Mouse (Mus musculus): ENCODE measurements around the gene Gm20388.

The Gm20388 gene

DNA sequence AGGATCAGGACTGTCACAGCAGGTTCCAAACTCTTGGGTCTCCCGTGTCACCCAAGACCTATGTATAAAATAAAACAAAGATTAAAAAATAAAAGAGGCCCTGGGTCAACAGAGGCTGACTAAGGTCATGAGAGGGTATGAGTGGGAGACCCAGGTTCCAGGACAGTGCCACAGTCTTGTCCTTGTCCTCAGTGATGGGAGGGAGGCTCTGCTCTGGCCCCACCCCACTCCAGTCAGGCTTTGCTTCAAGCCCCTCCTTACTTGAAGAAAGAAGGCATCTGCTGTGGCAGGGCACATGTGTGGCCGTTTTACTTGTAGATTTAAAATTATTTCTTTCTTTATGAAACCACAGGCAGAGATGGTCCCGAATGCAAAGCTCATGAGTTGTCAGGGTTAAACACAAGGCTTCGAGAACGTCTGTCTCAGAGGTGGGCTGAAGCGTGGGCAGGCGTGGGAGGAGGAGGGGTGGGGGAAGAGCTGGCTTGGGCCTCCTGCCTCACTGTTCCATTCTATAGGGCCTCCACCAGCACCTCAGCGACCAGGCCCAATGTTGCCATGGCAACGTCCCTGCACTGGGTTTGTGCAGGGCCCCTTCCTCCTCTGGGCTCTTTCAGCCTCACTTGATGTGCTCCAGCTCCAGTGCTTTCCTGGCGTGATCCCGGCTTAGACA, 4188.4 kb downstream of the Gm20388 start:
- DNase-seq (ENCODE audit: low spot score in 2 of 2): no peak

DNA sequence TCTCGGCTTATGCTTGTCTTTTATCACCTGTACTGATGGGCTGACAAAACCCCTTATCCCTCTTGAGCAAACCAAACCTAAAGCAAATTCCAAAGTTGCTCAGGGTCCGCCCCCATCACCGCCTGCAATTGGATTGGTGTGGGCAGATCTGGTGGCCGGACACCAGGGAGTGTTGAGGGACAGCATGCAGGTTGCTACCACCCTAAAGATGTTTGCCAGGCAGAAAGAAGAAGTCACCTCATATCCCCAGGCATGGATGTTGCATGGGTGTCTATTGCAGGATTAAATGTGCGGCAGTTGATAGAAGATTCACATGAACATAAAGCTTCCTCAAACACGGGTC, 4189.0 kb downstream of the Gm20388 start:
- no peak for DNase-seq (ENCODE audit: low spot score in 2 of 2)

DNA sequence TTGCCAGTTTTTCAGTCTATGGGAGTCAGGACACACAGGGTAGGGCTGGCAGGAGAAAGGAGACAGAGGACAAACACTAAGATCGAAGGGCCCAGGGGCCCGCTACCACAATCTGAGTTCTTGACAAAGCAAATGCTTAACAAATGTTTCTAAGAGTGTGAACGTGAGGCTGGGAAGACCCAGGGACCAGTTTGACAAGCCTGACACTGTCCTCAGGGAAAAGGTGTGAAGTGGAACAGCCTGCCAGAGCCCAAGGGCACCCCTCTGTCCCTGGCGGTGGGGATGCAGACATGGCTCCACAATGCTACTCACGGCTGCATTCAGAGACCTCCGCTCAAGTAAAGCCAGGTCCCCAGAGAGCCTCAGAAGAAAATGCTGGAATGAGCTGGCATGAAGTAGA, 4195.2 kb downstream of the Gm20388 start:
- DNase-seq (ENCODE audit: low spot score in 2 of 2): no peak

DNA sequence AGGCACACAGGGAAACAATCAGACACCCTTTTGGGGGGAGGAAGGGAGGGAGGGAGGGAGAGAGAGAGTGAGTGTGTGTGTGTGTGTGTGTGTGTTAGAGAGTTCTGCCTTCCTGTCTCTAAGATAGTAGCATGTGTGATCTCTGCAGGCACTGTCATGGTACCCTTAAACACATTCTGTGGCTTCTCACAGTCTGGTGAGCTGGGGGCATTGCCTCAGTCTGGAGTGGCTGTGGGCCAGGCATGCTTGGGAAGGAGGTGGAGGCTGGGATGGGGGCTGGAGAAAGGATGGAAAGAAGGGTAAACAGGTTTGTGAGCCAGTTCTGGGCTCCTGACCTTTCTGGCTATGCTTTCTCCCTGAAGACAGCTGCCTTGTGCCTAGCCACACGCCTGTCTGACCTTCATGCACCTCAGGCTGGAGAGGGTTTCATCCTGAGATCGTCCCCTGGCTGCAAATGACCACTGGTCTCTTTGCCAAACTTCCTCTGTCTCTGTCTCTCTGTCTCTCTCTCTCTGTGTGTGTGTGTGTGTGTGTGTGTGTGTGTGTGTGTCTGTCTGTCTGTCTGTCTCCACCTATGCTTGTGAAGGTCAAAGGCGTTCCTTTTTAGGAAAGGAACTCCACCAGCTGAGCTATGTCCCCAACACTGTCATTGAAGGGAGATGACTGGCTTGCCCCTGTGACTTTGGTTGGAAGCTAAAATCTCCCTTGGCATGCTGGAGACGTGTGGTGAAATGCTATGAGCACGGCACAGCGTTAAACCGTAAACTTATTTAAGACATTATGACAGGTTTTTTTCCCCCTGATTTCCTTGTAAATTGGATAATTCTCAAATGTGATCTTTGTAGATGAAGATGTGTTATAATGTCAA, 4195.9 kb downstream of the Gm20388 start:
- no peak for DNase-seq (ENCODE audit: low spot score in 2 of 2)

DNA sequence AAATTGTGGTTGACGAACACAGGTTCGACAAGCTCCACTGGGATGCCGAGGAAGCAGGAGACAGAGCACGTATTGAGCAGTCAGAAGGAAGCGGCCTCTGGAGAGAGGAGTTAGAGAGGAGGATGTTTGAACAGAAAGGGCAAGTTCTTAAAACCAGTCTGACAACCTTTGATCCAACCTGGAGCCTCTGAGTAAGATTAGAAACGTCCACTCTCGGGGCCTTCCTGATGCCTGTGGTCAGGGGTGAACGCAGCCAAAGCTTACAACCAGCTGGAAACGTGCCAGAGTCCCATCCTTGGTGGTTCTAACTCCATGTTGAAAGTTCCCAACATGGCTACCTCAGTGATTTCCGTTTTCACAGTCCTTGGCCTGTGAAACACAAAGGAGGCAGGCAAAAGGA, 4202.5 kb downstream of the Gm20388 start:
- DNase-seq (ENCODE audit: low spot score in 2 of 2): no peak

DNA sequence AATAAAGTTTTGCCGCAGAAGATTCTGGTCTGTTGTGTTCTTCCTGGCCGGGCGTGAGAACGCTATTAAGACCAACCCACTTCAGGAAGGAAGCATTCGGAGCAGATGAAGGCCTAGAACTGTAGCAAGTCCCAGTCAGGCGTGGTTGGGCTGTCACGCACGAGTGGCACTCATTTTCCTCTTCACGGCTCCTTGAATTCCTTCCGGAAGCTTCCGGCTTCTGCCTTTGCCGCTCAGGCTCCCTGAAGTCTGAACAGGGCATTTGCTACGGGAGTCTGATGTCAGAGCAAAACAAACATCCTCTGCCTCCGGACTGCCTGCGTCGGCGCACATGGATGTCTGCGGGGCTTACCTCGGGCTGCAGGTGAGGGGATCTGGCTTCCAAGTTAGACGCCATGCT, 4214.6 kb downstream of the Gm20388 start:
- no peak for DNase-seq (ENCODE audit: low spot score in 2 of 2)

DNA sequence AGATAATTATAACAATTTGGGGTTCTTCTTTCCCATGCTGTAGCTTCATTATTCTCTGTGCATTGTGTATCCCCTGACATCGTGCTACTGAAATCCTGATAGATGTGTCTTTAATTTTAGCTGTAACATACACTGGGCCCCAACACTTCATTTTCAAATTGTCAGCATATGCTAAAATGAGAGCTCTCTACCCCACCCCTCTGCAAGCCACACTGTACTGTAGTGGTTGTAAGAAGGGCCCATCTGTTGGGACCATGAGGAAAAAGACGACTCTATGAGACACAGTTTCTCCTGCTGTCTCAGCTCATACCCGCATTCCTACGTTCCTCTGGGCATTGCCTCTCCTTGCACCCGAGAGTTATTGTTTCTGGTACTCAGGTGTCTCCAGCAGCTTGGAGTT, 4226.6 kb downstream of the Gm20388 start:
- no peak for DNase-seq (ENCODE audit: low spot score in 2 of 2)

DNA sequence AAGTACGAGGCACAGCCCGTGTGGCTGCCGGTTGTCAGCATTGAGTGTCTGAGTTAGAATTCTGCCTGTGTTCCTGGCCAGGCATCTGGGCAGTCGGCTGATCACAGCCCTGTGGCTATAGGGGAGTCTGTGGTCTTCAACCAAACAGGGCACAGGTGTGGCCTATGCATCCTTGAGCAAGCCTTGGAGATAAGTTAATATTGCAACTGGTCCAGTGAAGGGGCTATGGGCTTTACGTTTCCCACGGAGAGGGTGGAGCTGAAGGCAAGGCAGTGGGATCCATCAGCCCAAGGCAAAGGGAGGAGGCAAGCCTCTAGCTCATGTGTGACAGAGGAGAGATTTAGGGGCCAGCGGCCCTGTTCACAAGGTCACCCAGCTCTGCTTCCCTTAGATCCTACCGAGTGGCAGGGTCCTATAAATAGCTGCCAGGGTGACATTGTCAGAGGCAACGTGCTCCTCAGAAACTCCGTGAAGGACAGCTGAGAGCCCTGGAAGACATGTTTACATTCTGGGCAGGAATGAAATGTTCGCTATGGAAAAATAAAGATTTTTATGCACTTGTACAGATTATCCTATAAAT, 4229.7 kb downstream of the Gm20388 start:
- no peak for DNase-seq (ENCODE audit: low spot score in 2 of 2)

DNA sequence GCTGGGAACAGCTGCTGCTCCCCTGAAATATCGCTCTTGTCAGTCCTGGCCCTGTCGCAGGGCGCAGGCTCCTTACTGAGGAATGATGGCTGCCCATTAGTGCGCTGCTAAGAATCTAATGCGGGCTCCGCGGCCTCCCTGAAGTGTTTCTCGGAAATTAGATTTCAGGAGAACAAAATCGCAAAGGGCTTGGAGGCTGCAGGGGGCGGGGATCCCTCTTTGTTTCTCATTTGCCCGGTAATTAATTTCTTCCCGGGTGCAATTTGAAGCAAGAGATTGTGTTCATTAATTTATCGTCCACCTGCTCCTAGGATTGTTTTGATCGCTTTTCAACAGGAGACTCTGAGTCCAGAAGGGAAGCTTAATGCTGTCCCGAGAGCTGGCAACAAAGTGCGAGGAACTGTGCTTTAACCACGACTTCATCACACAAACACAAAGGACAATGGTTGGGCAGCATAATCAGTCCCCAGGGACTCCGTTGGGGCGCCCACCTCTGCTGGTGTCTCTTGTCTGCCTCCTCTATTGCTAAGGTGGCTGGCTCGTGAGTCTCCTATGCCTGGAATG, 4230.3 kb downstream of the Gm20388 start:
- DNase-seq (ENCODE audit: low spot score in 2 of 2): no peak

DNA sequence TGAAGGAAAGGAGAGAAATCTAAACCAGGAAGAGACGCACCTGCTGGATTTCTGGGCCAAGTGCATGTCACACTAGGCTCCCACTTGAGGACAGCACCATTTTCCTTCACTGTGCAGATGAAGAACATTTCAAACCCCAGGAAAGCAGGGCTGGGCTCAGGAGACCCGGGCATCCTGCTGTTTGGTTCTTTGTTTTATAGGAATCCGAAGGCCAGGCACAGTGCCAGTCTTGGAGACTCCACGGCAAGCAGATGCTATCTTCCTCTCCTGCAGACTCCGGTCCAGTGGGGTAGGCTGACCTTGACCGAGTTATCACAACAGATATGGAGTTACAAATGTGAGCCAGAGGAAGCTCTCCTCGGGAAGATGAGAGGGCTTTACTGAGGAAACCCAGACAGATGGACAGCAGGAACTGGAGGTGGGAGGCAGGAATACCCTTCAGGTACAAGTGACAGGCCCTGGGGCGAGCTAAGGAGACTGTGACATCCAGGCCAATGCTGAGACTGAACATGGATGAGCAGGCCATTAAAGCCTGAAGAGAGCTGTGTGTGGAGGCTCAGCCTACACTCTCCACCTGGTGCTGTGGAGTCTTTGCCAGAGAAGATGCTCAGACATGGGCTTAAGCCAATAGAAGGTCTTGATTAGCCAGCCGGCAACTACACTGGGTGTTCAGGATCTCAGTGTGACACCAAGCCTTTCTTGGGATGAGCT, 4231.2 kb downstream of the Gm20388 start:
- no peak for DNase-seq (ENCODE audit: low spot score in 2 of 2)

DNA sequence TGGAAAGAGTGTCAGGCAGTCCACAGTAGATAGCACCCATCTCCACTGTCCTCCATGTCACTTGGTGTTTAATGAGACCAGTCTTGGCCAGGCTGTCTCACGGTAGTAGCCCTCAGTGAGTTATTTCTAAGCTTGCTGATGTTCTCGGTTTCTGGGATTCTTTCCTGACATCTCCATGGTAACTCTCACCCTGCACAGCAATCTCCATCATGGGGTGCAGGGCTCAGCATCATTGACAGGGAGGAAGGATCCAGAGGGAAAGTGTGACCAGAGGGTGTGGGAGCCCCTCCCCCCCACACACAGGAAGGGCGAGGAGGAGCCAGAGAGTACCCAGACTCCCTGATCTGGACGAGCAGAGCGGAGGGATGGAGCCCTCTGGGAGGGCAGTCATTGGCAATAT, 4232.4 kb downstream of the Gm20388 start:
- DNase-seq (ENCODE audit: low spot score in 2 of 2): peak in 1 of 2 experiments; percentile 3

DNA sequence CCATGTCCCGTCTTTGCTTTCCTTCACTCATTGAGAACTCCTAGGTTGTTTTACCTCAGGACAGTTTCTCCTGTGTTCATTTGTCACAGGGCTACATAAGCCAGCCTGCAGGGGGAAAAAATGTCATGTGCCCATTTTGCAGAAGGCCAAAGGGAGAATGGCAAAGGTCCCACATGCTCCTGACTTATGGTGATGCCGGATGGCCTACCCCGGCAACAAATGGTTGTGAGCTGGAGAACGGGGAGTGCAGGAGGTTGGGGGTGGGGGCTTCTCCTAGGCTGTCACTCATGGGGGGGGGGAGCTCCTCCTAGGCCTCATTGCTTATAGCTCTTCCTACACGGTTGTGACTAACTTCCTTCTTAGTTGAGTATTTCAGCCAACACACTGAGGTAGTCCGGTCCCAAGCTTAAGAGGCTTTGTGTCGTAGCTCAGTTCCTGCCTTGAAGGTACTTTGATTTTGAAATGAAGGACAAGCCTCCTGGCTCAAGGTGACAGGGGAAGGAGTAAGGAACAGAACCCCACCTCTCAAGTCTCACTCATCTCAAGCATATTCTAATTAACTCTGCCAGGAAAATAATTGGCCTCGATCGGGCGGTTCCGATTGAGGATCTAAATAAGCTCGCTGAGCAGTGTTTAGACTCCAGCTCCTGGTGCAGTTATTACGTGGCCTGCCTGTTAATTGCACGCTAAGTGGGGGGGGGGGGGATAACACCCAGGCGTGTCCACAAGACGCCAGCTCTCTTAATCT, 4233.4 kb downstream of the Gm20388 start:
- no peak for DNase-seq (ENCODE audit: low spot score in 2 of 2)

DNA sequence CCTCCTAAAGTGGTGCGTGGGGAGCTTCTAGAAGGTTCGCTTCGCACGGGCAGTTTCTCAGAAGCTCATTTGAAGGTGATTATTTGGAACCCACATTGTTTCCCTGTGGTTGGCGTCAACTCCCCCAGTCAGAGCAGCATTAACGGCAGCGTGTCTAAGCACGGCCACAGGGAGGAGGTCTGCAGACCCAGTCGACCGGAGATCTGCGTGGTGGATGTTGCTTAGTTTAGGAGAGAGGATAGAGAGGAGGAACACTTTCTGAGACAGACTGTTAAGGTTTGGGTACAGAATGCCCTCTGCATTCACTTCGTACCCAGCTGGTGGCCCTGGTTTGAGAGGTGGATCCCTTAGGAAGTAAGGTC, 4234.0 kb downstream of the Gm20388 start:
- peak in 1 of 2 experiments; percentile 2 for DNase-seq (ENCODE audit: low spot score in 2 of 2)

DNA sequence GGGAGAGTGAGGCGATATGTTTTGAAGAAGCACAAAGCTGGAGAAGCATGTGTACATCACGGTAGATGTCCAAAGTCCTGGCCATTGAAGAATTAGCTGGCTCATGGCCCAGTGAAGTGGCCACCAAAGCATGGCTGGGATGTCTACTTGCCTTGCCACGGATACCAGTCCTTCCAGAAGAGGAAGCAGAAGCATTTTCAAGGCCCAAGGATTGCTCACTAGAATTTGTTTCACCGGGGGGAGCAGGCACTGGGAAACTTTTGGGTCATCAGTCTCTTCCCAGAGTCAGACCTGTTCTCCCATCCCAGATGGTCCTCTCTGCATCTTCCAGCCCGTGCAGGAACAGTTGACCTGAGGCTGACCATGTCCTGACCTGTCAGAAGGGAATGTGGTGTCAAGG, 4235.6 kb downstream of the Gm20388 start:
- DNase-seq (ENCODE audit: low spot score in 2 of 2): peak in 1 of 2 experiments; percentile 2

DNA sequence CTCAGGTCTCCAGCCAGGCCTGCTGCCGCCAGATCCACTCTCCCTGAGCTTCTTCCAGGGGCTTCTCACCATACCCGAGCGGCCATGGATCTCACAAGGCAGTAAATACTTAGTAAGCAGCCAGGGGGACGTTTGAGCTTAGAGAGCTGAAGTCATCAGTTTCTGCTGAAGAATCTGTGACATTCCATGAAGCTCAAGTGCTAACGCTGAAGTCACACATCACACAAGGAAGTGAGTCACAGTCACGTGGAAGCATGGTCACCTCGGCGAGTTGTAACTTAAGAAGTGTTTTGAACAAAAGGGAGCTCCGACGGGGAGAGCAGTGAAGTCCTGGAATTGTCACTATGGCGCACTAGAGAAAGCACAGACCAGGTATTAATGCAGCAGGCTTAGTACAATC, 4239.4 kb downstream of the Gm20388 start:
- no peak for DNase-seq (ENCODE audit: low spot score in 2 of 2)

DNA sequence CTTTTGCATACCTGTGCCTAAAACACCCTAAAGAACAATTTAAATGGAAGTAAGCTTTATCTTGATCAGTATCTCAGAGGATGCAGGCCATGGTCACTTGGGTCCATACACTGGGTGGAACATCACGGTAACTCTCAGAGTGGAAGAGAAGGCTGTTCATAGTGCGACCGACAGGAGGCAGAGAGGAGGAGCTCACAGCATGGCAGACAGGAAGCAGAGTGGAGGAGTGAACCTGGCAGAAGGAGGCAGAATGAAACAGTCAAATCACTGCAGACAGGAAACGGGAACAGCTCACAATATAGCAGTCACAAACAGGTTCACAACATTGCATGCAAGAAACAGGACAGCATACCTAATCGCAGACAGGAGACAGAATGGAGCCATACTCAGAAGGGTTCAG, 4239.9 kb downstream of the Gm20388 start:
- DNase-seq (ENCODE audit: low spot score in 2 of 2): no peak

DNA sequence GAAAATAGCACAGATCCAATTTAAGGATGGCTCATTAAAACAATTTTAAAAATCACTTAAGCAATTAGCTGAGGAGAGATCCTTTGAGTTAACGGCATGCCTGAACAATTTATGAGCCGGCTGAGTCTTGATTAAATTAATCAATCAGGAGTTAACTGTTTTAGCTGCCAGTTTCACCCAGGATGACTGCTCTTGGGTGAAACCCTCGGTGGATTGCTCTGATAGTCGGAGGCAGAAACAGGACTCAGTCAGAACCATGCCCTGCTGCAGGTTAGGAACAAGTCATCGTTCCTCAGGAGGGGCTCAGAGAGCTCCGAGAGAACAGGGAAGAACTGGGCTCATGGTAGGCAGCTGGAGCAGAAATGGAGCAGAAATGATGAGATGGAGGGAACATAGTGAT, 4241.2 kb downstream of the Gm20388 start:
- DNase-seq (ENCODE audit: low spot score in 2 of 2): no peak

DNA sequence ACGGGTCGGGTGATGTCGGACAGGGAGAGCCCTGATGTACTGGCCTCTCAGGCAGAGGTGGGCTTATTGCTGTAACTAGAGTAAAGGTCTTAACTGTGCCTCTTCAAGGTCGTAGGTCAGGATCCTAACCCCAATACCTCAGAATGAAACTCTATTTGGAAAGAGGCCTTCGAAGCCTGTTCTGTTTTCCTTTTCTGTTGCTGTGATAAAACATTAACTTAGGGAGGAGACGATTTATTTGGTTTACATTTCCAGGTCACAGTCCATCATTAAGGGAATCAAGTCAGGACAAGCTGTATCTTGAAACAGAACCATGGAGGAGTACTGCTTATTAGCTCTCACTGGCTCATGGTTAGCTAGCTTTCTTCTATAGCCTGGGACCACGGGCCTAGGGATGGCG, 4242.1 kb downstream of the Gm20388 start:
- no peak for DNase-seq (ENCODE audit: low spot score in 2 of 2)

DNA sequence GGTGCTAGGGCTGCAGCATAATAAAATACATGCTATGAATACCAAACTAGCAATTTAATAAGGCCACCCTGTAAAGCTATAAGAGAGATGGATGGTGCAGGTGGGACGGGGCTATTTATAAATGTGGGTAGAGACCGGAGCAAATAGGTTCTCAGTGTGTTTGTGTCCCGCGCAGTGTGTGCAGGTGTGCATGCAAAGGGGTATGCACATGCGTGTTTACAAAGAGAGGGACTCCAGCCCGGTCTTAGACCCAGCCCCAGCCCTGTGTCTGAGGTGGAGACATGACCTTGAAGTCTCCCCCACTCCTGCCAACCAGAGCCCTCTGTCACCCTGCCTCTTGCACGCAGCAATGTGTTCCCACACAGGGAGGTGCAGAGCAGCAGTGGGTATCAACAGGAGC, 4245.7 kb downstream of the Gm20388 start:
- DNase-seq (ENCODE audit: low spot score in 2 of 2): no peak

DNA sequence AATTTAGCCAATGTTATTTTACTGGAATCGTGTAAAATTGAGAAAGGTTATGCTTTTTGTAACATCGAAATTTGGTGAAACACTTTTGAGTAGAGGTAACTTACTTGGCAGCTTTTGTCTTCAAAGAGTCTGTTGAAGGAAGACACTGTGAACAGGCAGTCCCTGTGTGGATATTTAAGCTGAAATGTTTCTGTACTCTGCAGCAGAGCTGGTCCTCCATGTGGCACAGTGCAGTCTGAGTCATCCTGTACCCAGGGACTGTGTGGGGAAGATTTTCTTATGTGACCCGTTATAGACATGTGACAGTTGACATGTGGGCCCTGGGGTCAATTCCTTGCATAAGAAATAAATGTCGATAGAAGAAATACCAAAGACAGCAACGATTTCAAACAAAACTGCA, 4251.0 kb downstream of the Gm20388 start:
- DNase-seq (ENCODE audit: low spot score in 2 of 2): no peak

DNA sequence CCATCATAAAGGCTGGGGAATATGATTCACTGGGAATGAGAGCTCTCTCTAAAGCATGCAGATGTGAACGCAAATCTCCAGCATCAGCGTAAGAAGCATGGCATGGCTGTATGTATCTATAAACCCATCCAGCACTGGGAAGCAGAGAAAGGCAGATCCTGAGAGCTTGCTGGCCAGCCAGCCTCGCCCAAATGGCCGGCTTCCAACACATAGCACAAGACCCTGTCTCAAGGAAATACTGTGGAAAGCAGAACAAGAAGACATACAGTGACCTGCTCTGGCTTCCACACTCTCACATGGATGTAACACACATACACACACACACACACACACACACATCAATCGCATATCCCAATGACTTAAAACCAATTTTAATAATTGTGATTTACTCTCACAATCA, 4252.6 kb downstream of the Gm20388 start:
- no peak for DNase-seq (ENCODE audit: low spot score in 2 of 2)

DNA sequence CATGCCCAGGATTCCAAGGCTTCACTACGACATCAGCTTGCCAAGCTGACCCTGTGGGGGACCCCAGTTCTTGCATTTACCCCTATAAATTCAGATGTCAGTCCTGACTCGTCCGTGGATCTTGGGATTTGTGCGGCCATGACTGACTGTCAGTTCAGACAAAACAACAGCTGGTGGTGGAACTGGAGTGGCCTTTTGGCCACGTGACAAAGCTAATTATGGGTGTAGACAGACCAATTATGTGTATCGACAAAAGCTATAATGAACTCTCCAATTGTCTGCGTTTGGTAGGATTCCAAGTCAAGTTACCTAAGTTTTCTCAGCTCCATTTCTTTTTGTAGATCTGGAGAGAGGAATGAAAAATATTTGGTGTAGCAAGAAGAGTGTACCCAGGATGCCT, 4259.1 kb downstream of the Gm20388 start:
- no peak for DNase-seq (ENCODE audit: low spot score in 2 of 2)

All from frontal cortex, postnatal 25 days (tissue).